ENCODE assay signal across 9 mouse cellular contexts in genomic region chr13:91128581-91128980, GRCm38 (mm10).
DNase-seq lines count a peak whose midpoint lies in the region; ATAC-seq lines count a peak whose summit lies in the region.
"Had no signal": no experiment of that assay in that cellular context is flagged by ENCODE, and none has a peak within 500 bp of the region (broad histone marks: within the 10 kb centered on the region; RNA-seq: fewer than 3 reads in every experiment).

No protein-coding gene starts in this region.

- peak; percentile 18 for DNase-seq in left cerebral cortex, adult 11 months (ENCODE audit: low spot score)
- no peak for DNase-seq in left cerebral cortex, postnatal 4 days
- peak; percentile 13 to 37 for DNase-seq in layer of hippocampus, postnatal 14 days (ENCODE audit: low spot score in 2 of 2)
- no peak for DNase-seq in heart, adult 18-20 months
- DNase-seq in thymus, adult 18-20 months: no peak
- DNase-seq: heart, postnatal 4 days had no signal

- H3K4me3 ChIP-seq in forebrain, embryonic 13.5 days: no peak overlapping the region
- H3K4me3 ChIP-seq in neural tube, embryonic 13.5 days: no peak overlapping the region
- H3K4me3 ChIP-seq in kidney, embryonic 14.5 days (ENCODE audit: low read length): no peak overlapping the region

- H3K27ac ChIP-seq in forebrain, embryonic 13.5 days: peak overlapping the region; percentile 60
- peak overlapping the region; percentile 75 for H3K27ac ChIP-seq in neural tube, embryonic 13.5 days (replicated peaks)
- H3K27ac ChIP-seq in kidney, embryonic 14.5 days (ENCODE audit: low read depth, low read length): no peak overlapping the region

- H3K4me2 ChIP-seq in forebrain, embryonic 13.5 days: no peak overlapping the region
- peak overlapping the region; percentile 24; the same call in 1 of the 2 replicates for H3K4me2 ChIP-seq in neural tube, embryonic 13.5 days
- no peak overlapping the region for H3K4me2 ChIP-seq in kidney, embryonic 14.5 days (replicated peaks; ENCODE audit: low read depth, low read length)

- no peaks in the 10 kb centered on the region for H3K36me3 ChIP-seq in forebrain, embryonic 13.5 days (ENCODE audit: poor library complexity, severe bottlenecking)
- no peaks in the 10 kb centered on the region for H3K36me3 ChIP-seq in neural tube, embryonic 13.5 days
- no peaks in the 10 kb centered on the region for H3K36me3 ChIP-seq in kidney, embryonic 14.5 days (ENCODE audit: control insufficient read depth, insufficient read depth, low read length)

- ATAC-seq in forebrain, embryonic 13.5 days: peak; percentile 84
- peak; percentile 56 for ATAC-seq in neural tube, embryonic 13.5 days (ENCODE audit: low read depth)
- no peak; the same call in 1 of the 2 replicates for ATAC-seq in kidney, embryonic 14.5 days (ENCODE audit: low FRiP score, low TSS enrichment)

- WGBS in forebrain, embryonic 13.5 days: 11% methylated on average over 1 of the region's 1 CpGs
- WGBS in neural tube, embryonic 13.5 days: 19% methylated on average over 1 of the region's 1 CpGs
- WGBS in kidney, embryonic 14.5 days: 74% methylated on average over 1 of the region's 1 CpGs

- intact Hi-C loops in left cerebral cortex, postnatal 4 days (cut with DNase I): no loop called here

- peaks cover 9% of the 10 kb centered on the region for H3K4me1 ChIP-seq in forebrain, embryonic 13.5 days
- H3K4me1 ChIP-seq in neural tube, embryonic 13.5 days (replicated peaks): peaks cover 10% of the 10 kb centered on the region
- peaks cover 9% of the 10 kb centered on the region for H3K4me1 ChIP-seq in kidney, embryonic 14.5 days (ENCODE audit: control insufficient read depth, insufficient read depth, low read length)

- H3K27me3 ChIP-seq in forebrain, embryonic 13.5 days: no peaks in the 10 kb centered on the region
- H3K27me3 ChIP-seq in neural tube, embryonic 13.5 days: no peaks in the 10 kb centered on the region
- no peaks in the 10 kb centered on the region for H3K27me3 ChIP-seq in kidney, embryonic 14.5 days (ENCODE audit: control insufficient read depth, insufficient read depth, low read length)

- no peak overlapping the region for H3K9ac ChIP-seq in forebrain, embryonic 13.5 days
- peak overlapping the region; percentile 42 for H3K9ac ChIP-seq in neural tube, embryonic 13.5 days
- H3K9ac ChIP-seq in kidney, embryonic 14.5 days (ENCODE audit: low read depth, low read length): no peak overlapping the region

- H3K9me3 ChIP-seq in forebrain, embryonic 13.5 days (replicated peaks): no peaks in the 10 kb centered on the region
- H3K9me3 ChIP-seq in neural tube, embryonic 13.5 days: no peaks in the 10 kb centered on the region
- H3K9me3 ChIP-seq in kidney, embryonic 14.5 days (ENCODE audit: control insufficient read depth, low read length): no peaks in the 10 kb centered on the region

Comparison
In these comparisons a context has a peak if more than half of its experiments do, and no peak if none do; other contexts are left out.
1. DNase-seq: peak in left cerebral cortex, adult 11 months (single experiment) and layer of hippocampus, postnatal 14 days (2 of 2); none in left cerebral cortex, postnatal 4 days (single experiment), heart, adult 18-20 months (0 of 2) and thymus, adult 18-20 months (0 of 2).